In the genomic region with DNA sequence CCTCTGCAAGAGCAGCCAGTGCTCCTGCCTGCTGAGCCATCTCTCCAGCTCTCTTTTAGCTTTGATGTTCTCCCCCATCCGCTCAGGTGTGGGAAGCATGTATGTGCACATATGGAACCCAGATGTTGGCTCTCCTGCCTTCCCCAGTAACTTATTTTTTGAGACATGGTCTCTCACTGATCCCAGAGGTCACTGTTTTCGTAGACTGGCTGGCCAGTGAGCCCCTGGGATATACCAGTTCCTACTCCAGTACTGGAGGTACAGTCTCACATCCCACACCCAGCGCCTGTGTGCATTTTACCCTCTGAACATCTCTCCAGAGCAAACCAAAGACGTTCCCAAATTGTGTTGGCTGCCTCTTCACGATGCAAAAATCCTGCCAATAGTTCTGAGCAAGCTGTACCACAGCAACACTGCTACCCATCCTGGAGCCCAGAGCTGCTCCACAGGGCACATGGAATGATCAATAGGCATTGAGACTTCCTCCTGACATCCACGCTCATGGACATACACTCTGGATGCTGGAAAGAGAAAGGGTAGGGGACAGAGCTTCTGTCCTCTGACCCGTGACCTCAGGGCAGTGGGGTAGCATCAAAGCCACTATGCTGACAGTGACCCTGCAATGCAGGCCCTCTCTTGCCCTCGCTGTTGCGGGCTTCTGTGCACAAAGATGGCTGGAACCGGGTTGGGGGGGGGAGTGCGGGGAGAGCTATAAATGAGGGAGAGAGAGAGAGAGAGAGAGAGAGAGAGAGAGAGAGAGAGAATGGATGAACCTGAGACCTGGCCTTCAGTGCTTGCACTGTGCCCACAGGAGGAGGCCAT, we compare ENCODE assay signal across 10 mouse cellular contexts.
A peak's percentile ranks its signal among the peaks of the same experiment; 100 is the strongest.
DNase-seq lines count a peak whose midpoint lies in the region; ATAC-seq lines count a peak whose summit lies in the region.
"Had no signal": no experiment of that assay in that cellular context is flagged by ENCODE, and none has a peak within 500 bp of the region (broad histone marks: within the 10 kb centered on the region; RNA-seq: fewer than 3 reads in every experiment).

No protein-coding gene starts in this region.

- ATAC-seq in neural tube, embryonic 12.5 days (ENCODE audit: low FRiP score, low read depth): peak; percentile 72
- ATAC-seq in intestine, embryonic 15.5 days: no peak

- H3K4me3 ChIP-seq in neural tube, embryonic 12.5 days: no peak overlapping the region
- no peak overlapping the region for H3K4me3 ChIP-seq in intestine, embryonic 15.5 days (replicated peaks)

- H3K9me3 ChIP-seq in neural tube, embryonic 12.5 days: no peaks in the 10 kb centered on the region
- no peaks in the 10 kb centered on the region for H3K9me3 ChIP-seq in intestine, embryonic 15.5 days

- H3K27ac ChIP-seq in neural tube, embryonic 12.5 days: peak overlapping the region; percentile 77
- H3K27ac ChIP-seq in intestine, embryonic 15.5 days: no peak overlapping the region
- H3K27ac ChIP-seq: liver, embryonic 14.5 days had no signal

- H3K4me2 ChIP-seq in neural tube, embryonic 12.5 days (replicated peaks): peak overlapping the region; percentile 56
- no peak overlapping the region for H3K4me2 ChIP-seq in intestine, embryonic 15.5 days (replicated peaks)

- no peaks in the 10 kb centered on the region for H3K27me3 ChIP-seq in neural tube, embryonic 12.5 days (replicated peaks)
- no peaks in the 10 kb centered on the region for H3K27me3 ChIP-seq in intestine, embryonic 15.5 days (replicated peaks)

- peaks cover 41% of the 10 kb centered on the region for H3K4me1 ChIP-seq in neural tube, embryonic 12.5 days
- H3K4me1 ChIP-seq in intestine, embryonic 15.5 days (replicated peaks): no peaks in the 10 kb centered on the region

- peak; percentile 47 for DNase-seq in embryo, embryonic 9.5 days (ENCODE audit: extremely low spot score)
- DNase-seq in frontal cortex, postnatal 36 days (ENCODE audit: low spot score in 2 of 2): peak; percentile 40 to 66
- DNase-seq in left cerebral cortex, adult 9 months (ENCODE audit: low spot score in 2 of 2): peak; percentile 37 to 70
- no peak for DNase-seq in adrenal gland, postnatal 10 days
- DNase-seq in ovary, postnatal 10 days (ENCODE audit: low spot score): no peak
- DNase-seq in spleen, adult 18-20 months: no peak
- DNase-seq: heart, adult 18-20 months had no signal

- H3K9ac ChIP-seq in neural tube, embryonic 12.5 days: peak overlapping the region; percentile 30; the same call in 1 of the 2 replicates
- no peak overlapping the region for H3K9ac ChIP-seq in intestine, embryonic 15.5 days
- H3K9ac ChIP-seq: liver, embryonic 14.5 days had no signal

- no peaks in the 10 kb centered on the region for H3K36me3 ChIP-seq in neural tube, embryonic 12.5 days
- no peaks in the 10 kb centered on the region for H3K36me3 ChIP-seq in intestine, embryonic 15.5 days

- 23% methylated on average over 11 of the region's 11 CpGs for WGBS in neural tube, embryonic 12.5 days
- 60% methylated on average over 11 of the region's 11 CpGs for WGBS in intestine, embryonic 15.5 days

Comparison
In these comparisons a context has a peak if more than half of its experiments do, and no peak if none do; other contexts are left out.
1. DNase-seq: peak in embryo, embryonic 9.5 days (single experiment), frontal cortex, postnatal 36 days (2 of 2) and left cerebral cortex, adult 9 months (2 of 2); none in adrenal gland, postnatal 10 days (single experiment), ovary, postnatal 10 days (single experiment) and spleen, adult 18-20 months (0 of 2).